Mouse (Mus musculus) C2C12 (cell line): ENCODE results near the gene Baiap3. TPM values are rescaled to one million over a fixed set of nuclear protein-coding genes. Genes with fewer than 3 reads are reported as not detected.

Experiments
- H3K27me3 ChIP-seq: one replicate; pipeline ENCODE4 v1.6.1; 2011; ENCODE audit not compliant: control insufficient read depth, insufficient read depth, insufficient read length
- H3K36me3 ChIP-seq: one replicate; pipeline ENCODE4 v1.6.1; 2011; ENCODE audit not compliant: control insufficient read depth, insufficient read depth
- H3K4me3 ChIP-seq: one replicate; pipeline ENCODE4 v1.5.1; 2011; ENCODE audit warnings: mild to moderate bottlenecking, control low read depth; ENCODE audit not compliant: poor library complexity, insufficient read depth, severe bottlenecking
- H3K79me2 ChIP-seq: one replicate; pipeline ENCODE4 v1.6.1; 2011; ENCODE audit not compliant: control insufficient read depth, insufficient read depth
- H3K79me3 ChIP-seq: one replicate; pipeline ENCODE4 v1.6.1; 2011; ENCODE audit warnings: low read depth, control low read depth
- H3ac ChIP-seq: one replicate; pipeline ENCODE3; 2011; ENCODE audit warnings: low read depth; ENCODE audit not compliant: control insufficient read depth, insufficient read length
- CEBPB ChIP-seq: IDR thresholded peaks from one replicate; pipeline ENCODE4 v1.6.1; 2011; ENCODE audit warnings: low read depth, mild to moderate bottlenecking, control low read depth, moderate library complexity
- CTCF ChIP-seq: IDR thresholded peaks from one replicate; pipeline ENCODE4 v1.5.1; 2011; ENCODE audit not compliant: control insufficient read depth, insufficient read depth, insufficient read length
- FOSL1 ChIP-seq: IDR thresholded peaks from one replicate; pipeline ENCODE4 v1.8.0; 2011; ENCODE audit warnings: mild to moderate bottlenecking, low read length; ENCODE audit not compliant: poor library complexity, insufficient read depth, severe bottlenecking
- MAX ChIP-seq: IDR thresholded peaks from one replicate; pipeline ENCODE4 v1.6.1; 2011; ENCODE audit warnings: mild to moderate bottlenecking, control low read depth
- MYOD1 ChIP-seq: IDR thresholded peaks from one replicate; pipeline ENCODE4 v1.6.1; 2011; ENCODE audit warnings: low read depth; ENCODE audit not compliant: control insufficient read depth, insufficient read length
- MYOG ChIP-seq: IDR thresholded peaks from one replicate; pipeline ENCODE4 v1.6.1; 2011; ENCODE audit not compliant: control insufficient read depth, insufficient read length; ENCODE audit errors: extremely low read depth
- USF1 ChIP-seq: IDR thresholded peaks from one replicate; pipeline ENCODE4 v1.6.1; 2011; ENCODE audit warnings: low read depth, mild to moderate bottlenecking, control low read depth, moderate library complexity
- long read RNA-seq, 2 experiments: library from polyadenylated mRNA; unstranded; transcript quantifications; one replicate each; pipeline ENCODE4 v2.0.0; 2019 to 2020
- polyA plus RNA-seq: library from polyadenylated mRNA; unstranded; fragments of >200 nt; fragmentation: generic; extraction: Trizol; gene quantifications from one replicate; pipeline ENCODE4 v1.2.1, GENCODE M21; 2012; ENCODE audit warnings: missing spikeins

Baiap3 gene
- polyA plus RNA-seq, result 0.16 TPM
- long read RNA-seq, experiment 1, result 0 reads
- long read RNA-seq, experiment 2, result 0 reads

- H3K4me3 ChIP-seq, result no peak within 1 kb of the TSS
- H3K79me2 ChIP-seq, result no peaks in the 10 kb centered on the region
- no peaks in the 10 kb centered on the region for H3K79me3 ChIP-seq
- TF ChIP-seq CEBPB (no peak), USF1 (no peak), MAX (no peak), FOSL1 (no peak), MYOD1 (no peak), MYOG (no peak), CTCF (no peak)
- no peak within 1 kb of the TSS for H3ac ChIP-seq
- peaks cover 4% of the 10 kb centered on the region for H3K36me3 ChIP-seq
- H3K27me3 ChIP-seq, result peaks cover 41% of the 10 kb centered on the region
These were observed at the start of gene Baiap3 for GRCm38 (mm10) chr17:25256140-25256754. Gene Baiap3, minus strand, starts transcription at chr17:25256364.

- Histone ChIP-seq H3K79me2 (no peaks in the 10 kb centered on the region), H3K36me3 (no peaks in the 10 kb centered on the region), H3K79me3 (no peaks in the 10 kb centered on the region), H3K27me3 (peaks cover 61% of the 10 kb centered on the region), H3K4me3 (no peak within 1 kb of the TSS), H3ac (no peak within 1 kb of the TSS)
- TF ChIP-seq FOSL1 (no peak), MYOD1 (no peak), USF1 (no peak), CTCF (no peak), MAX (no peak), CEBPB (no peak), MYOG (no peak)
These were observed 41.9 kb upstream of the Baiap3 start, which contains the start of gene Prss34 for GRCm38 (mm10) chr17:25298094-25298493. Gene Prss34, plus strand, starts transcription at chr17:25298394.

- TF ChIP-seq MYOD1 (peak; percentile 48), MAX (no peak)
- Histone ChIP-seq H3K27me3 (peaks cover 56% of the 10 kb centered on the region), H3K36me3 (no peaks in the 10 kb centered on the region), H3ac (no peak overlapping the region), H3K79me2 (no peaks in the 10 kb centered on the region), H3K79me3 (no peaks in the 10 kb centered on the region), H3K4me3 (no peak overlapping the region)
These were observed 37.9 kb upstream of the Baiap3 start for GRCm38 (mm10) chr17:25294111-25294510.

- Histone ChIP-seq H3K79me3 (no peaks in the 10 kb centered on the region), H3K4me3 (no peak overlapping the region), H3K36me3 (no peaks in the 10 kb centered on the region), H3K27me3 (peaks cover 50% of the 10 kb centered on the region), H3ac (no peak overlapping the region), H3K79me2 (no peaks in the 10 kb centered on the region)
- TF ChIP-seq MYOD1, result no peak
- no peak for TF ChIP-seq MAX
These were observed 37.3 kb upstream of the Baiap3 start for GRCm38 (mm10) chr17:25293495-25293894.

- H3K27me3 ChIP-seq, result peaks cover 26% of the 10 kb centered on the region
- TF ChIP-seq CTCF (no peak), MAX (no peak), FOSL1 (no peak), MYOD1 (no peak), CEBPB (no peak), USF1 (no peak), MYOG (no peak)
- H3K36me3 ChIP-seq, result no peaks in the 10 kb centered on the region
- H3ac ChIP-seq, result no peak overlapping the region
- no peak overlapping the region for H3K4me3 ChIP-seq
- H3K79me3 ChIP-seq, result no peaks in the 10 kb centered on the region
- no peaks in the 10 kb centered on the region for H3K79me2 ChIP-seq
These were observed 34.2 kb upstream of the Baiap3 start for GRCm38 (mm10) chr17:25290411-25290810.

- H3K27me3 ChIP-seq, result peaks cover 15% of the 10 kb centered on the region
- H3K36me3 ChIP-seq, result no peaks in the 10 kb centered on the region
- H3K79me2 ChIP-seq, result no peaks in the 10 kb centered on the region
- no peak for TF ChIP-seq FOSL1
- peak; percentile 89 for TF ChIP-seq CTCF
- no peak for TF ChIP-seq CEBPB
- no peak for TF ChIP-seq MYOG
- H3K79me3 ChIP-seq, result no peaks in the 10 kb centered on the region
- H3K4me3 ChIP-seq, result no peak overlapping the region
- no peak overlapping the region for H3ac ChIP-seq
These were observed 32.7 kb upstream of the Baiap3 start for GRCm38 (mm10) chr17:25288842-25289241.
